Mouse (Mus musculus): ENCODE measurements at regions not wholly inside any gene's neighbourhood (a gene's known extent, or its start where the extent isn't known, plus 50 kb on each side); places are given as distances from the start of the nearest gene placed in this dataset.

- Histone ChIP-seq H3K4me2 (replicated peaks; ENCODE audit: low read depth) (no peak overlapping the region), H3K9me3 (ENCODE audit: control insufficient read depth, low read length) (no peaks in the 10 kb centered on the region), H3K9ac (ENCODE audit: low read length) (no peak overlapping the region), H3K27ac (replicated peaks) (no peak overlapping the region), H3K4me3 (ENCODE audit: low read depth, low read length) (no peak overlapping the region), H3K36me3 (ENCODE audit: control insufficient read depth, insufficient read depth, low read length) (no peaks in the 10 kb centered on the region), H3K4me1 (replicated peaks; ENCODE audit: control insufficient read depth, insufficient read depth) (no peaks in the 10 kb centered on the region), H3K27me3 (ENCODE audit: control insufficient read depth, insufficient read depth, low read length) (no peaks in the 10 kb centered on the region)
- TF ChIP-seq CTCF (IDR thresholded peaks at IDR 0.05; ENCODE audit: low read depth) = no peak
- TF ChIP-seq EP300 (optimal IDR thresholded peaks at IDR 0.05) = no peak
- no peak for ATAC-seq (ENCODE audit: low FRiP score, low TSS enrichment)
- 53% methylated on average over 4 of the region's 4 CpGs for WGBS
- DNase-seq (ENCODE audit: low spot score) = no peak
Observed at GRCm38 (mm10) chr3:20985682-20986376, 618.9 kb upstream of the Agtr1b start.

- DNase-seq (ENCODE audit: low spot score) (no peak), ATAC-seq (ENCODE audit: low FRiP score, low TSS enrichment) (no peak)
- Histone ChIP-seq H3K27me3 (ENCODE audit: control insufficient read depth, insufficient read depth, low read length) (no peaks in the 10 kb centered on the region), H3K4me2 (replicated peaks; ENCODE audit: low read depth) (no peak overlapping the region), H3K36me3 (ENCODE audit: control insufficient read depth, insufficient read depth, low read length) (no peaks in the 10 kb centered on the region), H3K9ac (ENCODE audit: low read length) (no peak overlapping the region), H3K9me3 (ENCODE audit: control insufficient read depth, low read length) (no peaks in the 10 kb centered on the region), H3K27ac (replicated peaks) (no peak overlapping the region), H3K4me1 (replicated peaks; ENCODE audit: control insufficient read depth, insufficient read depth) (no peaks in the 10 kb centered on the region), H3K4me3 (ENCODE audit: low read depth, low read length) (no peak overlapping the region)
- 12% methylated on average over 1 of the region's 1 CpGs for WGBS
- TF ChIP-seq CTCF (IDR thresholded peaks at IDR 0.05; ENCODE audit: low read depth) (no peak), EP300 (optimal IDR thresholded peaks at IDR 0.05) (no peak)
Observed at GRCm38 (mm10) chr3:20984146-20984545, 617.2 kb upstream of the Agtr1b start.

- H3K36me3 ChIP-seq (ENCODE audit: control insufficient read depth, insufficient read depth, low read length) = no peaks in the 10 kb centered on the region
- no peak overlapping the region for H3K4me2 ChIP-seq (replicated peaks; ENCODE audit: low read depth)
- no peak overlapping the region for H3K9ac ChIP-seq (ENCODE audit: low read length)
- ATAC-seq (ENCODE audit: low FRiP score, low TSS enrichment) = no peak
- no peaks in the 10 kb centered on the region for H3K4me1 ChIP-seq (replicated peaks; ENCODE audit: control insufficient read depth, insufficient read depth)
- H3K9me3 ChIP-seq (ENCODE audit: control insufficient read depth, low read length) = no peaks in the 10 kb centered on the region
- no peak for TF ChIP-seq CTCF (IDR thresholded peaks at IDR 0.05; ENCODE audit: low read depth)
- no peak for TF ChIP-seq EP300 (optimal IDR thresholded peaks at IDR 0.05)
- no peak for DNase-seq (ENCODE audit: low spot score)
- no peak overlapping the region for H3K4me3 ChIP-seq (ENCODE audit: low read depth, low read length)
- no peak overlapping the region for H3K27ac ChIP-seq (replicated peaks)
- no peaks in the 10 kb centered on the region for H3K27me3 ChIP-seq (ENCODE audit: control insufficient read depth, insufficient read depth, low read length)
- 45% methylated on average over 1 of the region's 1 CpGs for WGBS
Observed at GRCm38 (mm10) chr3:20973077-20973476, 606.1 kb upstream of the Agtr1b start.

Data from stomach, postnatal 0 days (tissue).